9 mouse cellular contexts compared by ENCODE assay signal in the genomic region with DNA sequence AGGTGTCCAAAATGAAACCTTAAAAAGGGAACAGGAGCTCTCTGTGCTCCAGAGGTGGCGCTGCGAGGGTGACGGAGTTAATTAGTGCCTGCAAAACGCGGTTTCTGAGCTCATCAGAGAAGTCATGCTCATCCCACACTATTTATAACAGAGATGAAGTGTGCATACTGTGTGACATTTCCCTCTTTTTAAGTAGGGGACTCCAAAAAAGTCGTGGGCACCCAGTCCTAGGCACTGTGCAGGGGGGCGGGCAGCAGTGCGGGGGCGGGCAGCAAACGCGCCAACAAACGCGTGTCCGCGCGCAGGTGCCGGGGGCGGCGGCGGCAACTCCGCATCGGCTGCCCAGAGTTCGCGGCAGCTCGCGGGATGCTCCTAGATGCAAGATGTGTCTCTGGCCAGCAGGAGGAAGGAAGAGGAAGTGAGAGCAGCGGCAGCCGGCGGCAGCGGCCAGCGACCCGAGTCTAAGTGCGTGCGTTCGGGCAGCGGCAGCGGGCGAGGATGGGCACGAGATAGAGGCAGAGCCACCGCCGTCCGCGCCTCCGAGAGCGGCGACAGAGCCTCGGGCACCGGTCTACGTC. TPM values are rescaled to one million over a fixed set of nuclear protein-coding genes. Genes with fewer than 3 reads are reported as not detected.
DNase-seq lines count a peak whose midpoint lies in the region; ATAC-seq lines count a peak whose summit lies in the region.
"Had no signal": no experiment of that assay in that cellular context is flagged by ENCODE, and none has a peak within 500 bp of the region (broad histone marks: within the 10 kb centered on the region; RNA-seq: fewer than 3 reads in every experiment).

Elmo1 (plus strand) TSS at position 464 of the 578 bp plus-strand sequence.

- no peaks in the 10 kb centered on the region for H3K9me3 ChIP-seq in hindbrain, embryonic 15.5 days

- H3K4me2 ChIP-seq in hindbrain, embryonic 15.5 days = peak within 1 kb of the TSS; percentile 98

- no peaks in the 10 kb centered on the region for H3K36me3 ChIP-seq in hindbrain, embryonic 15.5 days

- DNase-seq in embryo, embryonic 10 days (ENCODE audit: low spot score) = peak; percentile 93
- peak; percentile 36 to 48 for DNase-seq in gastrocnemius, adult 8-10 months (ENCODE audit: low spot score in 2 of 2)
- peak; percentile 31 for DNase-seq in left cerebral cortex, adult 11 months (ENCODE audit: low spot score)
- DNase-seq in lung, postnatal 25 days (ENCODE audit: low spot score) = peak; percentile 85
- DNase-seq in retina, postnatal 1 day = peak; percentile 92
- peak; percentile 54 for DNase-seq in urinary bladder, postnatal 25 days (ENCODE audit: low spot score)

- peak within 1 kb of the TSS; percentile 88 for H3K4me3 ChIP-seq in hindbrain, embryonic 15.5 days
- H3K4me3 ChIP-seq: myocyte had no signal

- peaks cover 11% of the 10 kb centered on the region; the same call in 1 of the 2 replicates for H3K4me1 ChIP-seq in hindbrain, embryonic 15.5 days (replicated peaks)

- ATAC-seq in activated CD4-positive, CD25-positive, alpha-beta regulatory T cell, adult 4 months = no peak
- peak; percentile 75 for ATAC-seq in hindbrain, embryonic 15.5 days (ENCODE audit: low FRiP score, low read depth)

- H3K27me3 ChIP-seq in hindbrain, embryonic 15.5 days = peaks cover 7% of the 10 kb centered on the region; the same call in 1 of the 2 replicates

- peak within 1 kb of the TSS; percentile 83 for H3K27ac ChIP-seq in hindbrain, embryonic 15.5 days (replicated peaks)

- H3K9ac ChIP-seq in hindbrain, embryonic 15.5 days = peak within 1 kb of the TSS; percentile 69

- WGBS in hindbrain, embryonic 15.5 days = under 1% methylated on average over 49 of the region's 49 CpGs

RNA-seq across cellular contexts. Expression of gene Elmo1, which starts in this region (rescaled TPM):
- polyA plus RNA-seq in activated CD4-positive, CD25-positive, alpha-beta regulatory T cell, adult 4 months (2017; shearing (Covaris generic)) = 100 to 1,000 TPM in 1 of 2 experiments, 10 to 100 TPM in 1; 81.7 to 103 TPM
- 1 to 10 TPM; 1.3 to 3.7 (median 2.4) TPM for total RNA-seq in gastrocnemius, adult 8-10 months (2022)
- 39.7 and 47.9 TPM in 2 replicates for polyA plus RNA-seq in hindbrain, embryonic 15.5 days (2015; fragmentation: Nextera tagmentation; extraction: Ambion mirVana)

Comparison
In these comparisons a context has a peak if more than half of its experiments do, and no peak if none do; other contexts are left out.
1. DNase-seq: peak in every context shown above with its lines; median percentile 93 in embryo, embryonic 10 days; 92 in retina, postnatal 1 day; 85 in lung, postnatal 25 days; 54 in urinary bladder, postnatal 25 days; 42 in gastrocnemius, adult 8-10 months; 31 in left cerebral cortex, adult 11 months.